Mouse (Mus musculus) G1E (cell line): ENCODE data around the gene Cnn2.

ENCODE experiments used
- CTCF ChIP-seq: IDR thresholded peaks from 2 replicates; pipeline ENCODE4 v1.5.1; 2012; ENCODE audit warnings: low read depth, low read length, inconsistent platforms, mixed read lengths
- GATA1 ChIP-seq: IDR thresholded peaks from 2 replicates; pipeline ENCODE4 v1.6.1; 2012; ENCODE audit warnings: borderline replicate concordance, low read length, inconsistent platforms, mixed read lengths

GRCm38 (mm10) chr10:80004233-80004705 lies 15.9 kb downstream of the Cnn2 start:
- TF ChIP-seq CTCF (no peak), GATA1 (no peak)
